27 mouse cellular contexts compared by ENCODE assay signal in genomic region chr19:17606093-17606492, GRCm38 (mm10).
"Had no signal": no experiment of that assay in that cellular context is flagged by ENCODE, and none has a peak within 500 bp of the region (broad histone marks: within the 10 kb centered on the region; RNA-seq: fewer than 3 reads in every experiment).

No protein-coding gene starts in this region.

- H3K4me1 ChIP-seq: heart, embryonic 10.5 days; heart, embryonic 12.5 days; hindbrain, embryonic 10.5 days; hindbrain, embryonic 12.5 days; intestine, embryonic 15.5 days; kidney, embryonic 15.5 days; limb, embryonic 10.5 days had no signal

- H3K4me2 ChIP-seq: heart, embryonic 12.5 days; hindbrain, embryonic 12.5 days; hindbrain, embryonic 14.5 days; intestine, embryonic 15.5 days; kidney, embryonic 15.5 days; limb, embryonic 12.5 days; liver, embryonic 11.5 days had no signal

- H3K27me3 ChIP-seq: heart, embryonic 12.5 days; hindbrain, embryonic 12.5 days; intestine, embryonic 15.5 days; kidney, embryonic 15.5 days; limb, embryonic 12.5 days had no signal

- H3K36me3 ChIP-seq: heart, embryonic 10.5 days; heart, embryonic 12.5 days; hindbrain, embryonic 10.5 days; hindbrain, embryonic 12.5 days; intestine, embryonic 15.5 days; kidney, embryonic 15.5 days; limb, embryonic 10.5 days; limb, embryonic 12.5 days had no signal

- H3K4me3 ChIP-seq: gastrocnemius, adult 2 months; heart, embryonic 10.5 days; heart, embryonic 12.5 days; hindbrain, embryonic 10.5 days; hindbrain, embryonic 12.5 days; intestine, embryonic 15.5 days; kidney, embryonic 15.5 days; layer of hippocampus, adult 2 months; left cerebral cortex, adult 2 months; limb, embryonic 10.5 days; limb, embryonic 12.5 days had no signal

- ATAC-seq: hindbrain, embryonic 16.5 days; inflammation-experienced regulatory T-cells, adult 6 months; intestine, embryonic 15.5 days; intestine, postnatal 0 days had no signal

- H3K9me3 ChIP-seq: heart, embryonic 10.5 days; heart, embryonic 12.5 days; hindbrain, embryonic 10.5 days; hindbrain, embryonic 12.5 days; intestine, embryonic 15.5 days; kidney, embryonic 15.5 days; limb, embryonic 10.5 days; limb, embryonic 12.5 days had no signal

- H3K27ac ChIP-seq: gastrocnemius, adult 2 months; heart, embryonic 10.5 days; hindbrain, embryonic 10.5 days; hindbrain, embryonic 12.5 days; hindbrain, embryonic 14.5 days; intestine, embryonic 15.5 days; kidney, embryonic 15.5 days; layer of hippocampus, adult 2 months; left cerebral cortex, adult 2 months; limb, embryonic 10.5 days; limb, embryonic 12.5 days had no signal

- DNase-seq: gastrocnemius, adult 2 months; gastrocnemius, postnatal 10 days; gastrocnemius, postnatal 25 days; heart, adult 18-20 months; heart, postnatal 10 days; heart, postnatal 4 days; kidney, adult 18-20 months; kidney, adult 8-10 months; kidney, postnatal 10 days; kidney, postnatal 25 days; kidney, postnatal 4 days; liver had no signal

- H3K9ac ChIP-seq: heart, embryonic 12.5 days; hindbrain, embryonic 12.5 days; hindbrain, embryonic 14.5 days; intestine, embryonic 15.5 days; kidney, embryonic 15.5 days; limb, embryonic 12.5 days had no signal
